Mouse (Mus musculus) frontal cortex, adult 2 months (tissue): ENCODE results near the gene Mrpl24. TPM values are rescaled to one million over a fixed set of nuclear protein-coding genes. Genes with fewer than 3 reads are reported as not detected.
"Not testable (repeated sequence)": the region's sequence is repeated elsewhere in the genome, so short reads cannot be mapped to it uniquely, and the experiment has no call there.

Source experiments
- DNase-seq, 2 experiments: peaks; one replicate each; pipeline ENCODE4 v3.0.0; 2022; ENCODE audit warnings: low spot score in 1 of 2; ENCODE audit errors: extremely low spot score in 1 of 2
- polyA plus RNA-seq: library from polyadenylated mRNA; depleted of rRNA; stranded (reverse); fragments of >200 nt; gene quantifications from 2 replicates; pipeline ENCODE4 v1.2.3, GENCODE M21; 2012; rRNA removed

Mrpl24 gene
- 80.0 and 80.7 TPM in 2 replicates for polyA plus RNA-seq

GRCm38 (mm10) chr3:87919336-87920108 lies at the start of gene Mrpl24:
TSS of gene Mrpl24 (plus strand) at chr3:87919506.
- peak; percentile 94 to 95 for DNase-seq

GRCm38 (mm10) chr3:87877730-87878129 lies 41.6 kb upstream of the Mrpl24 start:
- DNase-seq: no peak

DNA sequence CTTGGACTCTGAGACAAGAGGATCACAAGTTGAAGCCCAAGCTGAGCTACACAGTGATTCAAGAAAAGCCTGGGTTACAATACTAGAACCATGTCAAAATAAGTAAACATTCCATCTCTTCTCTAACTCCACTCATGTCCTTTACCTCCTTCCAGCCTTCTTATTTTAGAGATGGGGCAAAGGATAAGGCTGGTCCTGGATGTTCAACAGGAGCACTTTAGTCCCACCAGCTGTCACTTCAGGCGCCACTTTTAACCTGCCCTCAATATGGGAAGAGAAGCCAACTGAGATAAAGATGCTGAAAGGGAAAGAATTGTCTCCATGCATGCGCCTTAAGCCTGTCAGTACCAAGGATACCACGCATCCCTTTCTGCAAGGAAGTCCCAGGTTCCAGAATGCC lies 35.0 kb upstream of the Mrpl24 start:
- DNase-seq: no peak

DNA sequence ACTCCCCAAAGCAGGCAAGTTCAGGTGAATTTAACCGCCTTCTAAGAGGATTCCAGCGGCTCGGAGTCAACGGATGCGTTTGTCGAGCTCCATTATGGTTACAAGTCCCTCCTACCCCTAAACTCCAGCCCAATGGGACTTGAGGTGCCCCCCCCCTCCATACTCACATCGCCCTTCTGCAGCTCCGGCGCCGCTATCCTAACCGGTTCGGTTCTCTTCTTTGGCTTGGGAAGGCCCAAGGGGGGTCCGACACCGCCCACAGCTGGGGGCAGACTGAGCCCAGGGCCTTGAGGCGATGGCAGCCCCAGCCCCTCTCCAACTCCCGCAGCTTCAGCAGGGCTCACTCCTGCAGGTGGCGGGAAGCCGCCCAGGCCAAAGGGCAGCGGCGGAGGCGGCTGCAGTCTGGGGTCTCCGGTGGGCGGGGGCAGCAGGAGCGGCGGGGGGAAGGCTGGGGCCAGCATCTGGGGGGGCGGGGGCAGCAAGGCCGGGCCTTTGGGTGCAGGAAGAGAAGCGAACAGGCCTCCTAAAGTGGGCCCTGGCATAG lies 34.5 kb upstream of the Mrpl24 start:
- peak in 1 of 2 experiments; percentile 33 for DNase-seq

- DNase-seq: peak; percentile 97 to 99
Observed at GRCm38 (mm10) chr3:87885281-87886003, 33.9 kb upstream of the Mrpl24 start, which contains the start of gene Prcc. TSS of gene Prcc (minus strand) at chr3:87885608.

GRCm38 (mm10) chr3:87886004-87886365 lies 33.3 kb upstream of the Mrpl24 start:
- DNase-seq: no peak

GRCm38 (mm10) chr3:87886416-87886815 lies 32.9 kb upstream of the Mrpl24 start:
- DNase-seq: no peak

DNA sequence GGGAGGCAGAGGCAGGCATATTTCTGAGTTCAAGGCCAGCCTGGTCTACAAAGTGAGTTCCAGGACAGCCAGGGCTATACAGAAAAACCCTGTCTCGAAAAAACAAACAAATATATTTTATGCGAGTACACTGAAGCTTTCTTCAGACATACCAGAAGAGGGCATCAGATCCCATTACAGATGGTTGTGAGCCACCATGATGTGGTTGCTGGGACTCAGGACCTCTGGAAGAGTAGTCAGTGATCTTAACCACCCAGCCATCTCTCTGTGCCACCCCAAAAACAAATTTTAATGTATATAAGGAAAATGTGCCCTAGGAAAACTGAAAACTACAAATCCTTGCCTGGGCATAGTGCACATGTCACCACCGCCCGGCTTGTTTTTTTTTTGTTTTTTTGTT lies 31.9 kb upstream of the Mrpl24 start:
- DNase-seq: not testable (repeated sequence)

DNA sequence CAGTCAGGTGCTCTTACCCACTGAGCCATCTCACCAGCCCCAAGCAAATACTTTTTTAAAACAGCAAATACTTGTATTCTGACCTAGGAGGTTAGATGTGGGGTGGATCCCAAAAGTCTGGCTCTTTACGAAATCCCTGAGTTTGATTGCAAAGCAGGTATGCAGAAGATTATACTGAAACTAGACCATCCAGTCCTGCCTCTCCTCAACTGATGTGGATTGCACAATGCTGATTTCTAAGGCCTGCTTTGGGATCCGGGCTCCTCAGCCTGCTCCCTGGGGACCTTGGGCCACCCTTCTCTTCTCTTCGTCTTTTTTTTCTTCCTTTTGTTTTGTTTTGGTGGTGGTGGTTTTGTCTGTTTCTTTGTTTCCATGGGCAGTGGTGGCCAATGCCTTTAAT lies 27.8 kb upstream of the Mrpl24 start:
- no peak for DNase-seq

- no peak for DNase-seq
Observed at GRCm38 (mm10) chr3:87893367-87893905, 25.9 kb upstream of the Mrpl24 start.

GRCm38 (mm10) chr3:87899266-87899665 lies 20.0 kb upstream of the Mrpl24 start:
- no peak for DNase-seq

- no peak for DNase-seq
Observed at GRCm38 (mm10) chr3:87899776-87900175, 19.5 kb upstream of the Mrpl24 start.

- no peak for DNase-seq
Observed at GRCm38 (mm10) chr3:87901036-87901624, 18.2 kb upstream of the Mrpl24 start.

DNA sequence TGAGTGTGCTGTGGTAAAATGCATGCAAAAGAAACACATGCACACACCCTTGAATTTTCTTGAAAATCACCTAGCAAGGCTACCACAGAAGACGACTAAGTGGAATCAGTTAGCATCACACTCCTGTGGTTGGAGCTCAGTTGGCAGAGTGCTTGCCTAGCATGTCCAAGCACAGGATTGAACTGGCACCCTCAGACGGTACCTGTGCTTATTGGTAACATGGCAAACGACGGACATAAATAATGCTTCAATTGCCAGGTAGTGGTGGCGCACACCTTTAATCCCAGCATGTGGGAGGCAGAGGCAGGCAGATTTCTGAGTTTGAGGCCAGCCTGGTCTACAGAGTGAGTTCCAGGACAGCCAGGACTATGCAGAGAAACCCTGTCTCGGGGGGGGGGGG lies 17.3 kb upstream of the Mrpl24 start:
- not testable (repeated sequence) for DNase-seq

GRCm38 (mm10) chr3:87903821-87904220 lies 15.5 kb upstream of the Mrpl24 start:
- DNase-seq: no peak

GRCm38 (mm10) chr3:87905880-87906485 lies 13.3 kb upstream of the Mrpl24 start, which contains the start of gene Hdgf:
TSS of gene Hdgf (plus strand) at chr3:87906321.
- peak; percentile 88 to 93 for DNase-seq

DNA sequence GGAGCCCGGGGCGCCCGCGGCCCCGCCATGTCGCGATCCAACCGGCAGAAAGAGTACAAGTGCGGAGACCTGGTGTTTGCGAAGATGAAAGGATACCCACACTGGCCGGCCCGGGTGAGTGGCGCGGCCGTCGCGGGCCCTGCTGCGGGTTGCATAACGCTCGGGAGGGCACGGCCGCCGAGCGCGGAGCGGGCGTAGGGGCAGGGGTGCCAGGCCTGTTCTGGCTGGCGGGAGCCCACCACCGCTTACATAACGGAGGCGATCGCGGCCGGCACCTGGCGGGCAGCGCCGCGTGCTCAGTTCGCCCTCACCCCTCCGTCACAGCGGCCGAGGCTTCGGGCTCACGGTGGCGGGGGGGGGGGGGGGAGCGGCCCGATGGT lies 12.7 kb upstream of the Mrpl24 start:
- DNase-seq: peak in 1 of 2 experiments; percentile 44

- peak in 1 of 2 experiments; percentile 58 for DNase-seq
Observed at GRCm38 (mm10) chr3:87906981-87907857, 12.1 kb upstream of the Mrpl24 start.

DNA sequence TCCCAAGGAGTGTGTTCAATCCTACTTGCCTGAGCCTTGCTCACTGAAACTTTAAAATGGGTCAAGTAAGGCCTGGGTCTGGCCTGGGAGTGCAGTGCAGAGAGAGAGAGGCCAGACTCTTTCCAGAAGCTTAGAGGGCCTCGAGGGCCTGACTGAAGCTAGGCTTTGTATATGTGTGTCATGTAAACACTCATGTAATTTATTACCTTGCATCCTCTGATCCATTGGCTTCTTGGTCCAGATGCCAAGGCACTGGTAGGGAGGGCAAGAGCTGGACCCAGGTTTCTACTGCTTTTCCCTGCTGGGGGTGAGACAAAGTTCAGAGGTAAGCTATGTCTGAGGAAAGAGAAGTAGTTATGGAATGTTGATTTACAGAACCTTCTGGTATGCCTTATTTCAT lies 11.4 kb upstream of the Mrpl24 start:
- DNase-seq: no peak
